Comparison of ENCODE assay signal across 9 mouse cellular contexts in genomic region chr1:140531285-140531908, GRCm38 (mm10).
DNase-seq lines count a peak whose midpoint lies in the region; ATAC-seq and TF ChIP-seq lines count a peak whose summit lies in the region.
"Had no signal": no experiment of that assay in that cellular context is flagged by ENCODE, and none has a peak within 500 bp of the region (broad histone marks: within the 10 kb centered on the region; RNA-seq: fewer than 3 reads in every experiment).

No protein-coding gene starts in this region.

- TF ChIP-seq EP300 in stomach, postnatal 0 days (optimal IDR thresholded peaks at IDR 0.05) = no peak

- H3K36me3 ChIP-seq in intestine, postnatal 0 days (ENCODE audit: control insufficient read depth, insufficient read depth) = no peaks in the 10 kb centered on the region
- H3K36me3 ChIP-seq in intestine, embryonic 16.5 days (ENCODE audit: control insufficient read depth, insufficient read depth, low read length) = no peaks in the 10 kb centered on the region
- no peaks in the 10 kb centered on the region for H3K36me3 ChIP-seq in forebrain, embryonic 12.5 days (replicated peaks)
- no peaks in the 10 kb centered on the region for H3K36me3 ChIP-seq in stomach, postnatal 0 days (ENCODE audit: control insufficient read depth, insufficient read depth, low read length)
- H3K36me3 ChIP-seq: liver, embryonic 13.5 days had no signal

- ATAC-seq in intestine, postnatal 0 days = no peak
- ATAC-seq in intestine, embryonic 16.5 days = no peak
- ATAC-seq in forebrain, embryonic 12.5 days (ENCODE audit: low FRiP score) = peak; percentile 61
- no peak for ATAC-seq in stomach, postnatal 0 days (ENCODE audit: low FRiP score, low TSS enrichment)

- no peaks in the 10 kb centered on the region for H3K4me1 ChIP-seq in intestine, postnatal 0 days (replicated peaks; ENCODE audit: control insufficient read depth, insufficient read depth, low read length)
- H3K4me1 ChIP-seq in intestine, embryonic 16.5 days (ENCODE audit: control insufficient read depth, insufficient read depth, low read length) = no peaks in the 10 kb centered on the region
- H3K4me1 ChIP-seq in forebrain, embryonic 12.5 days = no peaks in the 10 kb centered on the region
- no peaks in the 10 kb centered on the region for H3K4me1 ChIP-seq in stomach, postnatal 0 days (replicated peaks; ENCODE audit: control insufficient read depth, insufficient read depth)
- H3K4me1 ChIP-seq: liver, embryonic 13.5 days had no signal

- H3K27ac ChIP-seq in intestine, postnatal 0 days (ENCODE audit: low read depth, low read length) = no peak overlapping the region
- no peak overlapping the region for H3K27ac ChIP-seq in intestine, embryonic 16.5 days (ENCODE audit: low read length)
- H3K27ac ChIP-seq in forebrain, embryonic 12.5 days = no peak overlapping the region
- no peak overlapping the region for H3K27ac ChIP-seq in stomach, postnatal 0 days (replicated peaks)
- H3K27ac ChIP-seq: liver, embryonic 13.5 days had no signal

- 31% methylated on average over 4 of the region's 4 CpGs for WGBS in intestine, postnatal 0 days
- WGBS in intestine, embryonic 16.5 days = 40% methylated on average over 4 of the region's 4 CpGs
- 36% methylated on average over 4 of the region's 4 CpGs for WGBS in forebrain, embryonic 12.5 days
- 34% methylated on average over 4 of the region's 4 CpGs for WGBS in stomach, postnatal 0 days

- H3K4me2 ChIP-seq in intestine, postnatal 0 days (replicated peaks; ENCODE audit: low read depth) = no peak overlapping the region
- no peak overlapping the region for H3K4me2 ChIP-seq in intestine, embryonic 16.5 days (ENCODE audit: low read depth, low read length)
- no peak overlapping the region for H3K4me2 ChIP-seq in forebrain, embryonic 12.5 days
- H3K4me2 ChIP-seq in stomach, postnatal 0 days (replicated peaks; ENCODE audit: low read depth) = no peak overlapping the region
- H3K4me2 ChIP-seq: liver, embryonic 13.5 days had no signal

- no peak overlapping the region for H3K9ac ChIP-seq in intestine, postnatal 0 days (ENCODE audit: low read depth, low read length)
- no peak overlapping the region for H3K9ac ChIP-seq in intestine, embryonic 16.5 days (ENCODE audit: low read depth, low read length)
- no peak overlapping the region for H3K9ac ChIP-seq in forebrain, embryonic 12.5 days
- no peak overlapping the region for H3K9ac ChIP-seq in stomach, postnatal 0 days (ENCODE audit: low read length)
- H3K9ac ChIP-seq: liver, embryonic 13.5 days had no signal

- TF ChIP-seq CTCF in intestine, postnatal 0 days (IDR thresholded peaks at IDR 0.05; ENCODE audit: low read depth) = peak; percentile 86
- TF ChIP-seq CTCF in stomach, postnatal 0 days (IDR thresholded peaks at IDR 0.05; ENCODE audit: low read depth) = peak; percentile 84

- H3K27me3 ChIP-seq in intestine, postnatal 0 days (replicated peaks; ENCODE audit: control insufficient read depth, insufficient read depth, low read length) = no peaks in the 10 kb centered on the region
- no peaks in the 10 kb centered on the region for H3K27me3 ChIP-seq in intestine, embryonic 16.5 days (replicated peaks; ENCODE audit: control insufficient read depth, insufficient read depth, low read length)
- H3K27me3 ChIP-seq in forebrain, embryonic 12.5 days = no peaks in the 10 kb centered on the region
- H3K27me3 ChIP-seq in stomach, postnatal 0 days (ENCODE audit: control insufficient read depth, insufficient read depth, low read length) = no peaks in the 10 kb centered on the region
- H3K27me3 ChIP-seq: liver, embryonic 13.5 days had no signal

- peak; percentile 52 for DNase-seq in NIH3T3 (ENCODE audit: low read depth)
- DNase-seq in kidney, postnatal 4 days = peak; percentile 51 to 61
- DNase-seq in lung, postnatal 25 days (ENCODE audit: low spot score) = peak; percentile 3
- DNase-seq in stomach, postnatal 0 days (ENCODE audit: low spot score) = peak; percentile 27
- DNase-seq in cerebellum, adult 9-11 months = no peak
- DNase-seq: liver, embryonic 13.5 days had no signal

- no peaks in the 10 kb centered on the region for H3K9me3 ChIP-seq in intestine, postnatal 0 days (ENCODE audit: control insufficient read depth)
- no peaks in the 10 kb centered on the region for H3K9me3 ChIP-seq in intestine, embryonic 16.5 days (ENCODE audit: control insufficient read depth, low read length)
- H3K9me3 ChIP-seq in forebrain, embryonic 12.5 days = no peaks in the 10 kb centered on the region
- no peaks in the 10 kb centered on the region for H3K9me3 ChIP-seq in stomach, postnatal 0 days (ENCODE audit: control insufficient read depth, low read length)
- H3K9me3 ChIP-seq: liver, embryonic 13.5 days had no signal

- H3K4me3 ChIP-seq in intestine, postnatal 0 days (ENCODE audit: low read depth, low read length) = no peak overlapping the region
- no peak overlapping the region for H3K4me3 ChIP-seq in intestine, embryonic 16.5 days (ENCODE audit: low read length)
- H3K4me3 ChIP-seq in forebrain, embryonic 12.5 days (replicated peaks) = no peak overlapping the region
- no peak overlapping the region for H3K4me3 ChIP-seq in stomach, postnatal 0 days (ENCODE audit: low read depth, low read length)
- H3K4me3 ChIP-seq: liver, embryonic 13.5 days had no signal
